Mouse (Mus musculus) monocyte, adult 2 months (primary cell): Measurements from ENCODE around the gene Lrfn3.

Experiments used
- DNase-seq, 2 experiments: peaks; one replicate each; pipeline ENCODE4 v3.0.0; 2022; ENCODE audit warnings: low spot score in 2 of 2, low read depth in 1 of 2

Gene Lrfn3

GRCm38 (mm10) chr7:30362652-30363343 lies at the start of gene Lrfn3:
TSS of gene Lrfn3 (minus strand) at chr7:30362772.
- DNase-seq = no peak

DNA sequence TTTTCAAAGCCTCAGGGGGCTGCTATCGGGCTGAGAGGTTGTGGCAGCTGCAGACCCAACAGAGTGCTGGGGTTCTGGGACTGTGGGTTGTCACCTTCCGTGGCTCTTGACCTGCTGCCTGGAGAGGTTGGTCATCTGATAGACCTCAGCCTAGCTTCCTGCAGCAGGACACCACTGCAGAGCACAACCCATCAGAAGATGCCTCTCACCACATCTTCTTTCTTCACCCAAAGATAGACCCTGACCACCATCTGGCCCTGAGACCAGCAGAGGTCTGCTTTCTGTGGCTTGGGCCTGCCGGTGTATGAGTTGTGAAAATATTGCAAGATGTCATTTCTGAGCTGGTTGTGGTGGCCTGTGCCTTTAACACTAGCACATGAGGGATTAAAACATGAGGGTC lies 48.5 kb upstream of the Lrfn3 start:
- DNase-seq = no peak

DNA sequence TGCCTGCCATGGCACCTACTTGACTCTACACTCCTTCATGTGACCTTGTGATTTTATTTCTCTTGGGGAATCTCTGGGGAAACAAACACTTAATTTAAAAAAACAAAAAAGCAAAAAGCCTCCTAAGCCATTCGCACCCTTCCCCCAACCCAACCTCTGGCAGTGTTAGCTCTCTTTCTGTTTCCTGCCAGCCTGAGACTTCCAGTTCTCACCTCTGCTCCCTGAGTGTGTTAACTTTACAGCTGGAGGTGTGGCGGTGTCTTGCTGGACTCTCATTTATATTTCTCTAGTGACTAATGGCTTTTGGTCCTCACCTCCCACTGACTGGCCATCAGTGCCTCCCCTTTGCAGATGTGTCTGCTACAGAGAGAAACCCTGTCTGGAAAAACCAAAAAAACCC lies 47.2 kb upstream of the Lrfn3 start:
- no peak for DNase-seq

DNA sequence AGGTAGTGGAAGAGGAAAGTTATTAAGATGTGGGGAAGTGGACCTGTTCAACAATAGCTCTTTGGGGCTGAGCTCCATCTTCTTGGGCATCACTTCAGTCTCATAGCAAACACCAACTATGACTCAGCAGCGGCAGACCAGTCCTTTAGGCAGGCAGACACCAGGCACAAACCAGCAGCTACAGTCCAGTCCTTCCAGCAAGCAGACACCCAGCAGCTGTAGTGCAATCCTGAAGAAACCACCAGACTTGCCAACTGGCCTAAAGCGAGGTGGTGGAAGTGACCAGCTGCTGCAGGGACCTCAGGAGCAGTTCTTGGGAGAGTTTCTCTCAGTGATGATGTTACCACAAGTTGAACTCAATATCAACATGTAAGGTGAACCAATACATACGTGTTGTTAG lies 46.1 kb upstream of the Lrfn3 start:
- DNase-seq = no peak

GRCm38 (mm10) chr7:30402343-30402742 lies 39.8 kb upstream of the Lrfn3 start:
- no peak for DNase-seq

GRCm38 (mm10) chr7:30399671-30400070 lies 37.1 kb upstream of the Lrfn3 start:
- DNase-seq = no peak

DNA sequence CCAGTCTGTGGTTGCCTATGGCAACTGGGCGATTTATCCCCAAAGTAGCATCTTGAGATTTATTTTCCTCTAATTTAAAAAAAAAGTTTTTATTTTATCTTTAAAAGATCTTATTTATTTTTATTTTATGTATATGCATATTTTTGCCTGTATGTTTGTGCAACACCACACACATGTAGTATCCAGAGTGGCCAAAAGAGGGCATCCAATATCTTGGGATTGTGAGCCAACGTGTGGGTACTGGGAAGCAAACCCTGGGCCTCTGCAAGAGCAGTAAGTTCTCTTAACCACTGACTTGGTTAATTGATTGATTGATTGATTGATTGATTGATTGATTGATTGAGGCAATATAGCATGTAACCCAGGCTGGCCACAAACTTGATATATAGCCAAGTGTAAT lies 32.3 kb upstream of the Lrfn3 start:
- no peak for DNase-seq

DNA sequence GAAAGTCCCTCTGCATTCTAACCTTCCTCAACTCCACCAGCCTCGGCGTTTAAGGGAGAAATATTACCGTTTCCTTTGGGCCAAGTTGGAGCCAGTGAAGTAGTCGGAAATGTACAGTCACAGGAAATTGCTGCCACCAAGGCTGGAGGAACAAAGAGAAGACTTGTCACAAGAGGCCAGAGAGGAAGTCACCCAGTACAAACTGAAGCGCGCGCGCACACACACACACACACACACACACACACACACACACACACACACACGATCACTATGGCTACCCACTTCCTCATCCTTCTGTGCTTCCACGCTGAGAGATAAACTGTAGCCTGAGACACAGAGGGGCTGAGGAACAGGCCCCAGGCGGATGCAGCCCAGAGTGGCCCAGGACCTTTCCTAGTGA lies 31.8 kb upstream of the Lrfn3 start:
- peak; percentile 54 to 59 for DNase-seq

DNA sequence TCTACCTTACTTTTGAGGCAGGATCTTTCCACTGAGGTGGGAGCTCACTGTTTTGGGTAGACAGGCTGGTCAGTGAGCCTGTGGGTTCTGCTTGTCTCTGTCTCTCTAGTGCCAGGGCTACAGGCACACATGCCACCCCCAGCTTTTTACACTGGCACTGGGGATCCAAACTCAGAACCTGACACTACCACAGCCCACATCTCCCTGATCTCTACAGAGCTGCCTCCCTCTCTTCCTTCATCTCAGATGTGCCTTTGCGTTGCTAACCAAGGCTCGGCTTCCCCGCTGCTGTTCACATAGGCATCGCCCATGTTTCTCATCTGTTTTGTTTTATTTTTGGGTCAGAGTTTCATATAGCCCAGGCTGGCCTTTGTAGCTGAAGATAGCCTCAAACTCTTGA lies 31.1 kb upstream of the Lrfn3 start:
- no peak for DNase-seq

DNA sequence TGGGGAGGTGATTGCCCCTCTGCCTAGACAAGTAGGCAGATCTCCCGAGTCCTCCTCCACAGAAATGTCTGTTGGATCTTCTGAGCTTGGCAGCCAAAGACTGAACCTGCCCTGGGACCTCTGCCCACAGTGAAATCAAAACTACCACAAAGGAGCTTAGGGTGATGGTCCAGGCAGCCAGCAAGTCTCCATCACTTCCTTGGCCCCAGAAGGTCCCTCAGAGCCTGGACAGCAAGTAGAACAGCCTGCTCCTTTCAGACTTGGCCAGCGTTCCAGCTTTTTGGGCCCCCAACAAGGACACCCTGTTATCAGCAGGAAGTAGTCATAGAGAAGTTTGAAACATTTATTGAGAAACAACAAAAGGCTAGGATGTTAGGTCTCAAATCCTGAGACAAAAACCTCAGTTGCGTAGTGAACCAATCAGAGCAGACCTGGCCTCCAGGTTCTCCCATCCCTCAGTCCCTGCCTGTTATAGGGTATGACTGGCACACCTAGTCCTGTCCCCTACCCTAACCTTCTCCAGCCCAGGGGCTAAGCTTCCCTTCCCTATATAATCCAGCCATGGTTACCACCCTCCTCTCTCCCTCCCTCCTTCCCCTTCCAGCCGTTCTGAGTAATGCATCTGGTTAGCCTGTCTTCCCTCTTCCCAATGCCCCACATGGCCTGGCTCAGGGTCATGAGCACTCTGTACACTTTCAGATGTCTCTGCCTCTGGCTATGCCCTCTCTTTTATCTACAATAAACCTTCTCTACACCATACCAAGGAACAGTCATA lies 30.4 kb upstream of the Lrfn3 start:
- DNase-seq = no peak

GRCm38 (mm10) chr7:30384106-30384505 lies 21.5 kb upstream of the Lrfn3 start:
- no peak for DNase-seq

DNA sequence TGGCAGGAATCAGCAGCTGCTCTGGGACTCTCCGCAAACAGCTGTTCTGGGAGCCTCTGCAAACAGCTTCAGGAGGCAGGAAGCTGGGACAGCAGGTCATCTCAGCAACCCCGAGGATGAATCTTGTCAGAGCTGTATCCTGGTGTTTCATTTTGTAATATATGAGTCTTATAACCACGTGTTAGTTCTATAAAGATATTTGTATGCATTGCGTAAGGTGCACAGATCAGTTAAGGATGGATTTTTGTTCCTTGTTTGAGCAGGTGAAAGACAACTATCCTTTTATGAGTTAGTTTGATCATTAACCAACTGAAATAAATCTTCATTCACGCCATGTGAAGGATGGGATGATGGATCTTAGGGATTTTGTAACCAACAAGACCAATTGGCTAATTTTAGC lies 17.5 kb upstream of the Lrfn3 start:
- DNase-seq = no peak

DNA sequence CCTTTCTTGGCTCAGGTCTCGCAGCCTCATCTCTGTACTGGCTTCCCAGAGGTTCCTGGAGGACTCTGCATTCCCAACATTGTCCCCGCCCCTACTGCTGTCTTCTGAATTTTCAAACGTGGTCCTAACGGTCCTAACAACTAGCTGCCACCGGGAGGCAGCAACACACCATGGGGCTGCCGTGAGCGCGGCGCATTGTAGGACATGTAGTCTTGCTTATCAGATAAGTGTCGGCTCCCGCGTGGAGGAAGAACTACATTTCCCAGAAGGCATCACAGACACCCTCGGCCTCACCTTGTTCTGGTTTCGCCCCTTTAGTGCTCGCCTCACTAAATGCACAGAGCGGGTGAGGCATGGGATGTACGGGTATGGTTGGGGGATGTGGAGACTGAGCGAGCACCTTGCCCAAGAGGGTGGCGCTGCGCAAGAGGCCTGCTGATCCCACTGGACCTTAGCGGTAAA lies 11.0 kb upstream of the Lrfn3 start:
- peak; percentile 66 to 81 for DNase-seq

- no peak for DNase-seq
These were observed 4.9 kb upstream of the Lrfn3 start for GRCm38 (mm10) chr7:30367466-30367865.

- no peak for DNase-seq
These were observed 769 bp upstream of the Lrfn3 start for GRCm38 (mm10) chr7:30363344-30363738.

DNA sequence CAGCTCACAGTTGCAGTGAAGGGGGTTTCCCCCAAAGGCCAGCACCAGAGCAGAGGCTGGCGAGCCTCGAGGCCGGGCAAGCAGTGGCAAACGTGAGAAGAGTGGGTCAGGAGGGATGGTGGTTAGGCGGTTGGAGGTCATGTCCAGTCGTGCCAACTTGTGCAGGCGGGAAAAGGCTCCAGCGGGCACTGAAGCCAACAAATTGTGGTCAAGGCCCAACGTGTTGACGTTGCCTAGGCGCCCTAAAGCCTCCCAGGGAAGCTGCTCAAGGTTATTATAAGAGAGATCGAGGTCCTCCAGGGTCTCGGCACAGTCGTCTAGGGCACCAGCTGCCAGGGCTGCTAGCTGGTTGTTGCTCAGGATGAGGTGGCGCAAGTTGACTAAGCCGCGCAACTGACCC lies 2.5 kb downstream of the Lrfn3 start:
- DNase-seq = no peak

GRCm38 (mm10) chr7:30359276-30359865 lies 3.2 kb downstream of the Lrfn3 start:
- no peak for DNase-seq

- no peak for DNase-seq
These were observed 4.0 kb downstream of the Lrfn3 start for GRCm38 (mm10) chr7:30358378-30359186.

- DNase-seq = no peak
These were observed 8.5 kb downstream of the Lrfn3 start for GRCm38 (mm10) chr7:30354059-30354458.

DNA sequence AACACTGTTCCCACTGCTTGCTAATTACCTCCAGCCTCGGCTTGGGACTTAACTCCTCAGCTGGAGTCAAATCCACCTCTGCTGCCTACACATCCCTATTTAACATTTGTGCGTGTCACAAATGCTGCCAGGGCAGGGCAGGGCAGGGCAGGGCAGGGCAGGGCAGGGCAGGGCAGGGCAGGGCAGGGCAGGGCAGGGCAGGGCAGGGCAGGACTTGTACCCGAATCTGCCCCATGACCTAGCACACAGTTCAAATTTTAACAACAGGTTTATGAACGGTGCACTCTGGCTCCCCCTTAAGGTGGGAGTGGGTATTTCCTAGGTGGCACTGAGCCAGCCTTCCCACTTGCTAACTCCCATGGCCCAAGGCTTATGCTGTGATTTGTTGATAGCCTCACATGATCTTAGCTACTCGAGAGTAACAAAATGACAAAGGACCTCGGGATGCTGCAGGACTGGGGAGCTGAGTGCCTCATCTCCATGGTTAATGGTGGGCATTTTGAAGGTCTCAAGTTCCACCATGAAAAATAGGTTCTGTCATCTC lies 9.2 kb downstream of the Lrfn3 start:
- peak; percentile 17 to 53 for DNase-seq

DNA sequence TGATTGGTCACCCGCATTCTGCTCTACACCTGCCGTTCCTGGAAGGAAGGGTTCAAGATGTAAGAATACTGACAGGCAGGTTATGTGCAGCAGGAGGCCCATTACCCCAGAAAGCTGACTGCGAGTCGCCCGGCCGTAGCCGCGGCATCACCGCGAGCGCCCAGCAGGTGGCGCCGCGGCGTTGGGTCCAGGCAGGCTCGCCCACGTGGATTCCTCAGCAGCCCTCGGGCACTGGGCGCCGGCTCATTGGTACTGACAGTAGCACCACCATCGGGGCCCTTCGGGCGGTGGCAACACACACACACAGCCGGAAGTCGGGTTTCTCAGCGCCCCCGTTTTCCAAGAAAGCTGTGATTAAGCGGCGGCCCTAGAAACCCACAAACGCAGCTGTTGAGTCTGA lies 14.7 kb downstream of the Lrfn3 start:
- peak in 1 of 2 experiments; percentile 40 for DNase-seq
